22 mouse cellular contexts compared by ENCODE assay signal in the genomic region with DNA sequence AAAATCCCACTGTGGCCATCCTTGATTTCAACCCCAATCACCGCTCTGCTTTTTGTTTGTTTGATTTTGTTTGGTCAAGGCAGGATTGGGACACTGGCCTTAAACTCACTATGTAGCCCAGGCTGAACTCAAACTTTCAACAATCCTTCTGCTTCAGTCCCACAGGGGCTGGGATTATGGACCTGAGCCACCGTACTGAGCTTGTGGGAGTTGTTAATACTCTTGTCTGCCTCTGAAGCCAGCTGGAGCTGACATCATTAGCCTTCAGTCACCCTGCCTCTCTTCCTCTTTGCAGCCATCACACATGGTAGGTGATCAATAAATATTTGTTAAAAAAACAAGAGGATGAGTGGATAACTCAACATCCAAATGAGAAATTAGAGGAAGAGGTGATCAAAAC. TPM values are rescaled to one million over a fixed set of nuclear protein-coding genes. Genes with fewer than 3 reads are reported as not detected.
DNase-seq lines count a peak whose midpoint lies in the region; ATAC-seq lines count a peak whose summit lies in the region.
"Had no signal": no experiment of that assay in that cellular context is flagged by ENCODE, and none has a peak within 500 bp of the region (broad histone marks: within the 10 kb centered on the region; RNA-seq: fewer than 3 reads in every experiment).

No protein-coding gene starts in this region.

- H3K27me3 ChIP-seq in midbrain, embryonic 11.5 days (ENCODE audit: control insufficient read depth, insufficient read depth, low read length) = no peaks in the 10 kb centered on the region
- no peaks in the 10 kb centered on the region for H3K27me3 ChIP-seq in midbrain, embryonic 14.5 days (ENCODE audit: control insufficient read depth, insufficient read depth, low read length)
- peaks cover under 1% of the 10 kb centered on the region; the same call in 1 of the 2 replicates for H3K27me3 ChIP-seq in midbrain, embryonic 12.5 days
- H3K27me3 ChIP-seq in midbrain, embryonic 10.5 days (ENCODE audit: low read depth, poor library complexity, severe bottlenecking) = no peaks in the 10 kb centered on the region
- H3K27me3 ChIP-seq: CH12.LX, Patski had no signal

- no peak overlapping the region for H3K4me3 ChIP-seq in midbrain, embryonic 11.5 days (ENCODE audit: low read depth, low read length)
- H3K4me3 ChIP-seq in midbrain, embryonic 14.5 days (replicated peaks; ENCODE audit: low read depth, low read length) = no peak overlapping the region
- no peak overlapping the region for H3K4me3 ChIP-seq in midbrain, embryonic 12.5 days
- H3K4me3 ChIP-seq in midbrain, embryonic 10.5 days = no peak overlapping the region

- no peaks in the 10 kb centered on the region for H3K36me3 ChIP-seq in midbrain, embryonic 11.5 days (ENCODE audit: control insufficient read depth, insufficient read depth, low read length)
- H3K36me3 ChIP-seq in midbrain, embryonic 14.5 days (ENCODE audit: control insufficient read depth, insufficient read depth, low read length) = no peaks in the 10 kb centered on the region
- no peaks in the 10 kb centered on the region for H3K36me3 ChIP-seq in midbrain, embryonic 12.5 days
- no peaks in the 10 kb centered on the region for H3K36me3 ChIP-seq in midbrain, embryonic 10.5 days
- H3K36me3 ChIP-seq: G1E had no signal

- ATAC-seq in midbrain, embryonic 11.5 days (ENCODE audit: low FRiP score) = peak; percentile 57; the same call in 1 of the 2 replicates
- ATAC-seq in midbrain, embryonic 14.5 days (ENCODE audit: low FRiP score, low TSS enrichment) = no peak
- ATAC-seq in midbrain, embryonic 12.5 days (ENCODE audit: low FRiP score, low read depth) = peak; percentile 27; the same call in 1 of the 2 replicates
- ATAC-seq: activated CD4-positive, CD25-positive, alpha-beta regulatory T cell, adult 4 months; CD4-positive, CD25-positive, alpha-beta regulatory T cell, adult 4 months; Patski had no signal

- no peak overlapping the region for H3K4me2 ChIP-seq in midbrain, embryonic 11.5 days
- no peak overlapping the region for H3K4me2 ChIP-seq in midbrain, embryonic 14.5 days (ENCODE audit: low read length)
- no peak overlapping the region for H3K4me2 ChIP-seq in midbrain, embryonic 12.5 days (replicated peaks)

- H3K9me3 ChIP-seq in midbrain, embryonic 11.5 days (ENCODE audit: control insufficient read depth, low read length) = no peaks in the 10 kb centered on the region
- no peaks in the 10 kb centered on the region for H3K9me3 ChIP-seq in midbrain, embryonic 14.5 days (ENCODE audit: control insufficient read depth, low read length)
- H3K9me3 ChIP-seq in midbrain, embryonic 12.5 days = no peaks in the 10 kb centered on the region
- no peaks in the 10 kb centered on the region for H3K9me3 ChIP-seq in midbrain, embryonic 10.5 days (replicated peaks)

- H3K27ac ChIP-seq in midbrain, embryonic 11.5 days (ENCODE audit: low read depth, low read length) = no peak overlapping the region
- no peak overlapping the region for H3K27ac ChIP-seq in midbrain, embryonic 14.5 days (replicated peaks; ENCODE audit: low read depth, low read length)
- no peak overlapping the region for H3K27ac ChIP-seq in midbrain, embryonic 12.5 days (replicated peaks)
- no peak overlapping the region for H3K27ac ChIP-seq in midbrain, embryonic 10.5 days (replicated peaks)

- intact Hi-C loops in heart, postnatal 10 days (cut with DNase I) = no loop called here

- peaks cover 2% of the 10 kb centered on the region; the same call in 1 of the 2 replicates for H3K4me1 ChIP-seq in midbrain, embryonic 11.5 days (ENCODE audit: control insufficient read depth, insufficient read depth, low read length)
- no peaks in the 10 kb centered on the region for H3K4me1 ChIP-seq in midbrain, embryonic 14.5 days (ENCODE audit: control insufficient read depth, insufficient read depth, low read length)
- no peaks in the 10 kb centered on the region for H3K4me1 ChIP-seq in midbrain, embryonic 12.5 days
- H3K4me1 ChIP-seq in midbrain, embryonic 10.5 days = peaks cover 18% of the 10 kb centered on the region; the same call in 1 of the 2 replicates

- no peak overlapping the region for H3K9ac ChIP-seq in midbrain, embryonic 11.5 days (ENCODE audit: low read length)
- no peak overlapping the region for H3K9ac ChIP-seq in midbrain, embryonic 14.5 days (replicated peaks; ENCODE audit: low read length)
- H3K9ac ChIP-seq in midbrain, embryonic 12.5 days (replicated peaks) = no peak overlapping the region

- peak; percentile 63 for DNase-seq in heart, adult 11 months
- no peak for DNase-seq in heart, postnatal 10 days
- no peak for DNase-seq in midbrain, embryonic 11.5 days (ENCODE audit: low spot score, missing footprints)
- DNase-seq in midbrain, embryonic 14.5 days = no peak
- DNase-seq in midbrain, embryonic 10.5 days (ENCODE audit: low spot score) = no peak
- DNase-seq in retina, embryonic 14.5 days (ENCODE audit: low spot score) = peak; percentile 9
- no peak for DNase-seq in retina, postnatal 1 day
- DNase-seq: adrenal gland, adult 2 months; adrenal gland, adult 8-10 months; adrenal gland, postnatal 10 days; adrenal gland, postnatal 14 days; adrenal gland, postnatal 25 days; adrenal gland, postnatal 36 days; B cell, adult 2 months; cerebellum, adult 11 months; cerebellum, adult 11-12 months had no signal

- 63% methylated on average over 2 of the region's 2 CpGs for WGBS in midbrain, embryonic 11.5 days
- WGBS in midbrain, embryonic 14.5 days = 54% methylated on average over 2 of the region's 2 CpGs
- WGBS in midbrain, embryonic 12.5 days = 51% methylated on average over 2 of the region's 2 CpGs
- 59% methylated on average over 2 of the region's 2 CpGs for WGBS in midbrain, embryonic 10.5 days

RNA-seq across cellular contexts. Expression of gene Mtap, which starts 34.6 kb away (rescaled TPM):
- 10 to 100 TPM; 21.5 to 25.2 TPM for total RNA-seq in heart, postnatal 10 days (2021)
- 91.1 and 96.1 TPM in 2 replicates for polyA plus RNA-seq in midbrain, embryonic 11.5 days (2014; fragmentation: Nextera tagmentation; extraction: Ambion mirVana)
- polyA plus RNA-seq in midbrain, embryonic 14.5 days (2014; fragmentation: Nextera tagmentation; extraction: Ambion mirVana) = 13.9 and 23.2 TPM in 2 replicates
- polyA plus RNA-seq in midbrain, embryonic 12.5 days (2016; fragmentation: Nextera tagmentation; extraction: Ambion mirVana) = 52.2 and 57.6 TPM in 2 replicates
- polyA plus RNA-seq in midbrain, embryonic 10.5 days (2016; fragmentation: Nextera tagmentation; extraction: Ambion mirVana) = 95.5 and 119 TPM in 2 replicates
- total RNA-seq: CH12.LX had no signal
- polyA plus RNA-seq: G1E had no signal

Comparison
In these comparisons a context has a peak if more than half of its experiments do, and no peak if none do; other contexts are left out.
1. DNase-seq: peak in heart, adult 11 months (single experiment) and retina, embryonic 14.5 days (single experiment); none in heart, postnatal 10 days (0 of 2), midbrain, embryonic 11.5 days (single experiment), midbrain, embryonic 14.5 days (single experiment), midbrain, embryonic 10.5 days (single experiment) and retina, postnatal 1 day (single experiment).